Mouse (Mus musculus) neural tube, embryonic 13.5 days (tissue): ENCODE results near the gene Wee1. TPM values are rescaled to one million over a fixed set of nuclear protein-coding genes. Genes with fewer than 3 reads are reported as not detected.
"Not testable (repeated sequence)": the region's sequence is repeated elsewhere in the genome, so short reads cannot be mapped to it uniquely, and the experiment has no call there.

ENCODE experiments used
- ATAC-seq: fragments of 200-750 bp; cut with Nextera tagmentation; 2 replicates; pipeline ENCODE4 v1.8.0; 2017; ENCODE audit warnings: low read depth, mild to moderate bottlenecking, moderate TSS enrichment, moderate library complexity
- H3K27ac ChIP-seq: fragments of 300-500 bp; sonication (generic); replicated peaks from 2 replicates; pipeline ENCODE4 v1.5.1; 2015; ENCODE audit warnings: moderate library complexity, mild to moderate bottlenecking, inconsistent platforms
- H3K27me3 ChIP-seq: fragments of 300-500 bp; sonication (generic); 2 replicates; pipeline ENCODE4 v1.6.1; 2015; ENCODE audit warnings: mild to moderate bottlenecking, inconsistent platforms
- H3K36me3 ChIP-seq: fragments of 300-500 bp; sonication (generic); 2 replicates; pipeline ENCODE4 v1.6.1; 2015; ENCODE audit warnings: mild to moderate bottlenecking, inconsistent platforms
- H3K4me1 ChIP-seq: fragments of 300-500 bp; sonication (generic); replicated peaks from 2 replicates; pipeline ENCODE4 v1.6.1; 2015; ENCODE audit warnings: inconsistent platforms
- H3K4me2 ChIP-seq: fragments of 300-500 bp; sonication (generic); 2 replicates; pipeline ENCODE4 v1.6.1; 2015; ENCODE audit warnings: inconsistent platforms, mild to moderate bottlenecking, moderate library complexity
- H3K4me3 ChIP-seq: fragments of 300-500 bp; sonication (generic); 2 replicates; pipeline ENCODE4 v1.5.1; 2015; ENCODE audit warnings: mild to moderate bottlenecking, inconsistent platforms
- H3K9ac ChIP-seq: fragments of 300-500 bp; sonication (generic); 2 replicates; pipeline ENCODE4 v1.6.1; 2015; ENCODE audit warnings: moderate library complexity, mild to moderate bottlenecking, inconsistent platforms
- H3K9me3 ChIP-seq: fragments of 300-500 bp; sonication (generic); 2 replicates; pipeline ENCODE4 v1.6.1; 2016; ENCODE audit warnings: inconsistent platforms
- WGBS: fragments of 180-500 bp; shearing (Covaris S2); methylation state at CpG from one replicate; pipeline ENCODE4 v1.1.7; 2015; 5-methylcytosine and 5-hydroxymethylcytosine counted together
- polyA plus RNA-seq: library from polyadenylated mRNA; unstranded; fragments of >200 nt; fragmentation: Nextera tagmentation; extraction: Ambion mirVana; gene quantifications from 2 replicates; pipeline ENCODE4 v1.2.1, GENCODE M21; 2015

Wee1 gene
- polyA plus RNA-seq, 1 experiment from 2014 or later = 5.7 TPM

GRCm38 (mm10) chr7:110108524-110108923, 13.3 kb upstream of the Wee1 start:
- 93% methylated on average over 3 of the region's 3 CpGs for whole genome bisulfite sequencing
- H3K27ac ChIP-seq, ATAC-seq, H3K4me3 ChIP-seq, H3K9me3 ChIP-seq, H3K4me2 ChIP-seq, H3K27me3 ChIP-seq, H3K9ac ChIP-seq, H3K36me3 ChIP-seq: not testable (repeated sequence)
- peaks cover 11% of the 10 kb centered on the region; the same call in 1 of the 2 replicates for H3K4me1 ChIP-seq

GRCm38 (mm10) chr7:110108967-110109610, 12.8 kb upstream of the Wee1 start:
- ATAC-seq = no peak
- Histone ChIP-seq H3K36me3 (no peaks in the 10 kb centered on the region), H3K4me3 (no peak overlapping the region), H3K9me3 (no peaks in the 10 kb centered on the region), H3K4me1 (peaks cover 11% of the 10 kb centered on the region; the same call in 1 of the 2 replicates), H3K27me3 (no peaks in the 10 kb centered on the region), H3K27ac (no peak overlapping the region), H3K4me2 (peak overlapping the region; percentile 33; the same call in 1 of the 2 replicates), H3K9ac (no peak overlapping the region; the same call in 1 of the 2 replicates)
- WGBS = 24% methylated on average over 11 of the region's 11 CpGs

- no peak overlapping the region for H3K4me3 ChIP-seq
- H3K27me3 ChIP-seq = no peaks in the 10 kb centered on the region
- H3K4me1 ChIP-seq = peaks cover 11% of the 10 kb centered on the region; the same call in 1 of the 2 replicates
- no peaks in the 10 kb centered on the region for H3K36me3 ChIP-seq
- H3K27ac ChIP-seq = no peak overlapping the region
- H3K9ac ChIP-seq = no peak overlapping the region
- no peak for ATAC-seq
- H3K9me3 ChIP-seq = no peaks in the 10 kb centered on the region
- no peak overlapping the region for H3K4me2 ChIP-seq
- WGBS = 46% methylated on average over 4 of the region's 4 CpGs
These were observed 11.7 kb upstream of the Wee1 start for GRCm38 (mm10) chr7:110110061-110110656.

- ATAC-seq = no peak
- Histone ChIP-seq H3K36me3 (no peaks in the 10 kb centered on the region), H3K4me3 (no peak overlapping the region), H3K9ac (no peak overlapping the region), H3K9me3 (no peaks in the 10 kb centered on the region), H3K4me2 (no peak overlapping the region), H3K4me1 (0 out of 2 replicates have a peak, but pooled peaks cover 3% of the 10 kb centered on the region), H3K27me3 (no peaks in the 10 kb centered on the region), H3K27ac (no peak overlapping the region)
- WGBS = 72% methylated on average over 5 of the region's 5 CpGs
These were observed 7.1 kb upstream of the Wee1 start for GRCm38 (mm10) chr7:110114699-110115098.

GRCm38 (mm10) chr7:110116731-110117291, 5.0 kb upstream of the Wee1 start:
- ATAC-seq = no peak
- Histone ChIP-seq H3K4me2 (no peak overlapping the region), H3K36me3 (no peaks in the 10 kb centered on the region), H3K4me1 (0 out of 2 replicates have a peak, but pooled peaks cover 3% of the 10 kb centered on the region), H3K9ac (no peak overlapping the region), H3K4me3 (no peak overlapping the region), H3K27ac (no peak overlapping the region), H3K9me3 (no peaks in the 10 kb centered on the region), H3K27me3 (no peaks in the 10 kb centered on the region)
- 24% methylated on average over 1 of the region's 1 CpGs for WGBS

- Histone ChIP-seq H3K9me3 (no peaks in the 10 kb centered on the region), H3K36me3 (no peaks in the 10 kb centered on the region), H3K4me2 (no peak overlapping the region), H3K4me3 (no peak overlapping the region), H3K27ac (no peak overlapping the region), H3K27me3 (no peaks in the 10 kb centered on the region), H3K4me1 (peaks cover 8% of the 10 kb centered on the region), H3K9ac (no peak overlapping the region)
- no peak for ATAC-seq
- 86% methylated on average over 2 of the region's 2 CpGs for WGBS
These were observed 3.4 kb upstream of the Wee1 start for GRCm38 (mm10) chr7:110118448-110118847.

- ATAC-seq = no peak
- H3K4me1 ChIP-seq = peaks cover 17% of the 10 kb centered on the region
- 80% methylated on average over 2 of the region's 2 CpGs for WGBS
These were observed 1.6 kb upstream of the Wee1 start for GRCm38 (mm10) chr7:110120157-110120784.

GRCm38 (mm10) chr7:110121162-110121515, 707 bp upstream of the Wee1 start:
- 0 out of 2 replicates have a peak overlapping the region, but pooled peaks have one; percentile 30 for H3K27ac ChIP-seq
- WGBS = 3% methylated on average over 9 of the region's 9 CpGs

More at GRCm38 (mm10) chr7:110120157-110120784, 1.6 kb upstream of the Wee1 start:
- H3K36me3 ChIP-seq = no peaks in the 10 kb centered on the region
- H3K9ac ChIP-seq = no peak overlapping the region
- H3K27me3 ChIP-seq = no peaks in the 10 kb centered on the region
- no peak overlapping the region for H3K4me2 ChIP-seq
- no peaks in the 10 kb centered on the region for H3K9me3 ChIP-seq
- H3K4me3 ChIP-seq = no peak overlapping the region
- no peak overlapping the region for H3K27ac ChIP-seq

GRCm38 (mm10) chr7:110122289-110122564, 381 bp downstream of the Wee1 start:
- H3K27me3 ChIP-seq = no peaks in the 10 kb centered on the region
- ATAC-seq = peak; percentile 67; the same call in 1 of the 2 replicates
- no peaks in the 10 kb centered on the region for H3K9me3 ChIP-seq
- H3K27ac ChIP-seq = peak overlapping the region; percentile 78
- H3K9ac ChIP-seq = peak overlapping the region; percentile 72
- under 1% methylated on average over 27 of the region's 27 CpGs for WGBS
- H3K4me3 ChIP-seq = peak overlapping the region; percentile 76
- no peaks in the 10 kb centered on the region for H3K36me3 ChIP-seq
- H3K4me2 ChIP-seq = peak overlapping the region; percentile 70
- H3K4me1 ChIP-seq = peaks cover 17% of the 10 kb centered on the region

More at GRCm38 (mm10) chr7:110121162-110121515, 707 bp upstream of the Wee1 start:
- Histone ChIP-seq H3K27me3 (no peaks in the 10 kb centered on the region), H3K4me3 (peak overlapping the region; percentile 76), H3K4me2 (peak overlapping the region; percentile 70), H3K9me3 (no peaks in the 10 kb centered on the region), H3K36me3 (no peaks in the 10 kb centered on the region), H3K4me1 (peaks cover 17% of the 10 kb centered on the region), H3K9ac (peak overlapping the region; percentile 72)
- no peak for ATAC-seq

- Histone ChIP-seq H3K9me3 (no peaks in the 10 kb centered on the region), H3K4me2 (peak overlapping the region; percentile 70), H3K27me3 (no peaks in the 10 kb centered on the region), H3K27ac (peak overlapping the region; percentile 78), H3K36me3 (no peaks in the 10 kb centered on the region), H3K4me3 (peak overlapping the region; percentile 76), H3K4me1 (peaks cover 17% of the 10 kb centered on the region), H3K9ac (peak overlapping the region; percentile 72)
- WGBS = under 1% methylated on average over 72 of the region's 74 CpGs
- ATAC-seq = no peak; the same call in none of the 2 replicates
These were observed 948 bp downstream of the Wee1 start for GRCm38 (mm10) chr7:110122565-110123422.

- no peak for ATAC-seq
- Histone ChIP-seq H3K27ac (no peak overlapping the region), H3K9me3 (no peaks in the 10 kb centered on the region), H3K36me3 (no peaks in the 10 kb centered on the region), H3K27me3 (no peaks in the 10 kb centered on the region), H3K4me2 (peak overlapping the region; percentile 70), H3K9ac (0 out of 2 replicates have a peak overlapping the region, but pooled peaks have one; percentile 72), H3K4me1 (peaks cover 17% of the 10 kb centered on the region), H3K4me3 (peak overlapping the region; percentile 76)
- WGBS = 57% methylated on average over 12 of the region's 12 CpGs
These were observed 2.2 kb downstream of the Wee1 start for GRCm38 (mm10) chr7:110123844-110124555.
